Mouse (Mus musculus): ENCODE data around the gene Armh3. TPM values are rescaled to one million over a fixed set of nuclear protein-coding genes. Genes with fewer than 3 reads are reported as not detected.
A peak's percentile ranks its signal among the peaks of the same experiment; 100 is the strongest.

Gene Armh3
- polyA plus RNA-seq, 1 experiment from 2014 or later: 7.5 TPM

DNA sequence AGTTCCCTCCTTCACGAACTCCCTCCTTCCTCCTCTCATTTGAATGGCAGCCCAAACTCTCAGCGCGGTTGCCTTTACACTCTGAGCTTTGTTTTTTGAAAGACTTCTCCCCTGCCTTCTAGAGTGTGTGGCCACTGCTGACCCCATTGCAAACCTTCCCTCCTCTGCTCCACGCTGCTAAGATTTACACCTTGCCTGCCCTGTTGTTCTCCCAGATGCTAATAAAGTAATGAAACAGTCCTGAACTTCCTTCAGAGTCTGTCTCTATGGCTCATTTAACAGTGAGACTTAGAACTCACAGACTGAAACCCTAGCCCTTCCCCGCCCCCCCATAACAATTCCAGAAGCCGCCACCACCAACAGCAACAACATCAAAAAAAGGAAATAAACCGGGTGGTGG, 208.9 kb downstream of the Armh3 start:
- 85% methylated on average over 7 of the region's 7 CpGs for WGBS
- ATAC-seq (ENCODE audit: low FRiP score, low TSS enrichment) (no peak), DNase-seq (ENCODE audit: low spot score) (no peak)
- H3K4me1 ChIP-seq (replicated peaks; ENCODE audit: control insufficient read depth, insufficient read depth): no peaks in the 10 kb centered on the region
- H3K4me3 ChIP-seq (ENCODE audit: low read depth, low read length): no peak overlapping the region
- no peaks in the 10 kb centered on the region for H3K36me3 ChIP-seq (ENCODE audit: control insufficient read depth, insufficient read depth, low read length)
- TF ChIP-seq CTCF (IDR thresholded peaks at IDR 0.05; ENCODE audit: low read depth): no peak
- TF ChIP-seq EP300 (optimal IDR thresholded peaks at IDR 0.05): no peak
- H3K4me2 ChIP-seq (replicated peaks; ENCODE audit: low read depth): no peak overlapping the region
- no peaks in the 10 kb centered on the region for H3K9me3 ChIP-seq (ENCODE audit: control insufficient read depth, low read length)
- H3K27ac ChIP-seq (replicated peaks): no peak overlapping the region
- no peak overlapping the region for H3K9ac ChIP-seq (ENCODE audit: low read length)
- H3K27me3 ChIP-seq (ENCODE audit: control insufficient read depth, insufficient read depth, low read length): no peaks in the 10 kb centered on the region

DNA sequence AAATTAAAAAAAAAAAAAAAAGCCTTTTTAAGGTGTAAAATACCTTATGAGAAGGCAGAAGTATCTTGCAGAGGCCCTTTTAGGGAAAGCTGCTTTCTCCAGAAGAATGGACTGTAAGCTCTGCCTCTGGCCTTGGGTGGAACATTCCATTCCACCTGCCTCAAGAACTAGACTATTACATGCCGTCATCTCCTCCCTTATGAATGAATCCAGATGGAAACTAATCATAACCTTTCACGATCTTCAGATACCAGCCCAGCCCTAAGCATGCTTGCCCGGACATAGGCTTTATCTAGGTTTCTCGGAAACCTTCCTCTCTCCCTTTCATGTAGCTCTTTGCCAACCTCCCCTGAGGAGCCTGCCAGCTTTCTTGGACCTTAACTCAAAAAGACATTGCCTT, 210.0 kb downstream of the Armh3 start:
- WGBS: 48% methylated on average over 4 of the region's 4 CpGs
- no peaks in the 10 kb centered on the region for H3K9me3 ChIP-seq (ENCODE audit: control insufficient read depth, low read length)

DNA sequence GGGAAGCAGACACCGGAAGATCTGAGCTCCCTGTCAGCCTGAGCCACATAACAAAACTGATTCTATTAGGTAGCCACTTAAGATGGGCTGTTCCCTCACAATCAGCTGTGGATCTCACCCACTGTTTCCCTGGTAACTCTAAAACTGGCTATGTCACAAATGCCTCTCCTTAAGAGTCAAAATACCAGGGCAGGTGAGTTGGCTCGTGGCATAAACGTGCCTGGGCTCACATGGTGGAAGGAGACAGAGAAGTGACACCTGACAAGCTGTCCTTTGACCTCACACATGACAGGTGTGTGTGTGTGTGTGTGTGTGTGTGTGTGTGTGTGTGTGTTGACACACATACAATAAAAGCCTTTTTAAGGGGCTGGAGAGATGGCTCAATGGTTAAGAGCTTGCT, 210.8 kb downstream of the Armh3 start:
- 64% methylated on average over 3 of the region's 3 CpGs for WGBS
- H3K4me1 ChIP-seq (replicated peaks; ENCODE audit: control insufficient read depth, insufficient read depth): no peaks in the 10 kb centered on the region
- no peak overlapping the region for H3K27ac ChIP-seq (replicated peaks)
- H3K4me3 ChIP-seq (ENCODE audit: low read depth, low read length): no peak overlapping the region
- H3K9me3 ChIP-seq (ENCODE audit: control insufficient read depth, low read length): no peaks in the 10 kb centered on the region
- H3K27me3 ChIP-seq (ENCODE audit: control insufficient read depth, insufficient read depth, low read length): no peaks in the 10 kb centered on the region
- no peak for TF ChIP-seq CTCF (IDR thresholded peaks at IDR 0.05; ENCODE audit: low read depth)
- no peak for TF ChIP-seq EP300 (optimal IDR thresholded peaks at IDR 0.05)
- no peak for ATAC-seq (ENCODE audit: low FRiP score, low TSS enrichment)
- H3K36me3 ChIP-seq (ENCODE audit: control insufficient read depth, insufficient read depth, low read length): no peaks in the 10 kb centered on the region
- DNase-seq (ENCODE audit: low spot score): no peak
- H3K9ac ChIP-seq (ENCODE audit: low read length): no peak overlapping the region
- no peak overlapping the region for H3K4me2 ChIP-seq (replicated peaks; ENCODE audit: low read depth)

More for the DNA sequence above, 210.0 kb downstream of the Armh3 start:
- H3K27me3 ChIP-seq (ENCODE audit: control insufficient read depth, insufficient read depth, low read length): no peaks in the 10 kb centered on the region
- H3K4me1 ChIP-seq (replicated peaks; ENCODE audit: control insufficient read depth, insufficient read depth): no peaks in the 10 kb centered on the region
- ATAC-seq (ENCODE audit: low FRiP score, low TSS enrichment) (no peak), DNase-seq (ENCODE audit: low spot score) (no peak)
- TF ChIP-seq EP300 (optimal IDR thresholded peaks at IDR 0.05) (no peak), CTCF (IDR thresholded peaks at IDR 0.05; ENCODE audit: low read depth) (no peak)
- no peak overlapping the region for H3K27ac ChIP-seq (replicated peaks)
- no peak overlapping the region for H3K9ac ChIP-seq (ENCODE audit: low read length)
- H3K4me2 ChIP-seq (replicated peaks; ENCODE audit: low read depth): no peak overlapping the region
- no peaks in the 10 kb centered on the region for H3K36me3 ChIP-seq (ENCODE audit: control insufficient read depth, insufficient read depth, low read length)
- no peak overlapping the region for H3K4me3 ChIP-seq (ENCODE audit: low read depth, low read length)

DNA sequence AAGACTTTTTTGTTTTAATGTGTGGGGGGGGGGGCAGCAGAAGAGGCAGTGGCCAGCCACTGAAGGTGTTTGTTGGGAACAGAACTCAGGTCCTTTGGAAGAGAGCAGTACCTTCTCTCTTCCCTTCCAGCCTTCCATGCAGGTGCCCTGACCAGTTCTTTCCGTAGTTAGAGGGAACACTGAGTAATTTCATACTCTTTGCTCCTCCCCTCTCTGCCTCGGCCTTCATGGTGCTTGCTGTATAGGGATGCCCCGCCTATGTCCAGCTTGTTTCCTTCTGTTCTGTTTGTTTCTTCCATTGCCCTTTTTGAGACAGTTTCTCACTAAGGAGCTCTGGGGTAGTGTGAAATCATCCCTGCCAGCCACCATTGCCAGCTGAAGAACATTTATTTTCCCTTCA, 212.8 kb downstream of the Armh3 start:
- no peak overlapping the region for H3K4me3 ChIP-seq (ENCODE audit: low read depth, low read length)
- ATAC-seq (ENCODE audit: low FRiP score, low TSS enrichment) (no peak), DNase-seq (ENCODE audit: low spot score) (peak; percentile 41)
- H3K4me2 ChIP-seq (replicated peaks; ENCODE audit: low read depth): no peak overlapping the region
- H3K4me1 ChIP-seq (replicated peaks; ENCODE audit: control insufficient read depth, insufficient read depth): peaks cover 3% of the 10 kb centered on the region; the same call in 1 of the 2 replicates
- TF ChIP-seq CTCF (IDR thresholded peaks at IDR 0.05; ENCODE audit: low read depth) (no peak), EP300 (optimal IDR thresholded peaks at IDR 0.05) (no peak)
- no peak overlapping the region for H3K9ac ChIP-seq (ENCODE audit: low read length)
- peak overlapping the region; percentile 53 for H3K27ac ChIP-seq (replicated peaks)
- 27% methylated on average over 3 of the region's 3 CpGs for WGBS
- no peaks in the 10 kb centered on the region for H3K27me3 ChIP-seq (ENCODE audit: control insufficient read depth, insufficient read depth, low read length)
- H3K9me3 ChIP-seq (ENCODE audit: control insufficient read depth, low read length): no peaks in the 10 kb centered on the region
- peaks cover 2% of the 10 kb centered on the region; the same call in 1 of the 2 replicates for H3K36me3 ChIP-seq (ENCODE audit: control insufficient read depth, insufficient read depth, low read length)

DNA sequence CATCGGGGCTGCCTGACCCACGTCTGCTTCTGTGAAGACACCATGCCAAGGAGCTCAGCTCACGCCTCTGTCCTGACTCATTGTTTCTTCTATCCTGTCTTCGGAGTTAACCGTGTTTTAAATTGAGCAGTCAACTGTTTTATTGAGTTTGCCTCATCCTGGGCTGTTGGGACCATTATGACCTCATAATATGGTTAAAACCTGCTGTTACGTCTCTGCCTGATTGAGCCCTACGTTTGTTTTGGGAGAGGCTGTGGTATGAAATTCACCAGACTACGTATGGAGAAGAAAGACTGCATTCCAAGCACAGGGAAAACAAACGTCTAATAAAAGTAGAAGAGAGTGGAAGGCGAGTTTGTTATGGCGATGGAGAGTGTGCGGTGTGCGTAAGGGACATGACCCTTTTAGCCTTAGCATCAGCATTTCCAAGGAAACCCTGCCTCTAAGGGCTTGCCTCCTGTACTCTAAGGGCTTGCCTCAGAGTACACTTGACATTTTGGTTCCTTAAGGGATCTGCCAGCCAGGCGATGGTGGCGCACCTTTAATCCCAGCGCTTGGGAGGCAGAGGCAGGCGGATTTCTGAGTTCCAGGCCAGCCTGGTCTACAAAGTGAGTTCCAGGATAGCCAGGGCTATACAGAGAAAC, 214.2 kb downstream of the Armh3 start:
- H3K4me2 ChIP-seq (replicated peaks; ENCODE audit: low read depth): peak overlapping the region; percentile 57
- H3K9me3 ChIP-seq (ENCODE audit: control insufficient read depth, low read length): no peaks in the 10 kb centered on the region
- peaks cover 11% of the 10 kb centered on the region; the same call in 1 of the 2 replicates for H3K36me3 ChIP-seq (ENCODE audit: control insufficient read depth, insufficient read depth, low read length)
- H3K27ac ChIP-seq (replicated peaks): peak overlapping the region; percentile 88
- no peak for TF ChIP-seq CTCF (IDR thresholded peaks at IDR 0.05; ENCODE audit: low read depth)
- TF ChIP-seq EP300 (optimal IDR thresholded peaks at IDR 0.05): no peak
- peak overlapping the region; percentile 41; the same call in 1 of the 2 replicates for H3K9ac ChIP-seq (ENCODE audit: low read length)
- peaks cover 3% of the 10 kb centered on the region; the same call in 1 of the 2 replicates for H3K4me1 ChIP-seq (replicated peaks; ENCODE audit: control insufficient read depth, insufficient read depth)
- 27% methylated on average over 17 of the region's 17 CpGs for WGBS
- no peaks in the 10 kb centered on the region for H3K27me3 ChIP-seq (ENCODE audit: control insufficient read depth, insufficient read depth, low read length)
- ATAC-seq (ENCODE audit: low FRiP score, low TSS enrichment) (no peak), DNase-seq (ENCODE audit: low spot score) (no peak)
- H3K4me3 ChIP-seq (ENCODE audit: low read depth, low read length): peak overlapping the region; percentile 100

DNA sequence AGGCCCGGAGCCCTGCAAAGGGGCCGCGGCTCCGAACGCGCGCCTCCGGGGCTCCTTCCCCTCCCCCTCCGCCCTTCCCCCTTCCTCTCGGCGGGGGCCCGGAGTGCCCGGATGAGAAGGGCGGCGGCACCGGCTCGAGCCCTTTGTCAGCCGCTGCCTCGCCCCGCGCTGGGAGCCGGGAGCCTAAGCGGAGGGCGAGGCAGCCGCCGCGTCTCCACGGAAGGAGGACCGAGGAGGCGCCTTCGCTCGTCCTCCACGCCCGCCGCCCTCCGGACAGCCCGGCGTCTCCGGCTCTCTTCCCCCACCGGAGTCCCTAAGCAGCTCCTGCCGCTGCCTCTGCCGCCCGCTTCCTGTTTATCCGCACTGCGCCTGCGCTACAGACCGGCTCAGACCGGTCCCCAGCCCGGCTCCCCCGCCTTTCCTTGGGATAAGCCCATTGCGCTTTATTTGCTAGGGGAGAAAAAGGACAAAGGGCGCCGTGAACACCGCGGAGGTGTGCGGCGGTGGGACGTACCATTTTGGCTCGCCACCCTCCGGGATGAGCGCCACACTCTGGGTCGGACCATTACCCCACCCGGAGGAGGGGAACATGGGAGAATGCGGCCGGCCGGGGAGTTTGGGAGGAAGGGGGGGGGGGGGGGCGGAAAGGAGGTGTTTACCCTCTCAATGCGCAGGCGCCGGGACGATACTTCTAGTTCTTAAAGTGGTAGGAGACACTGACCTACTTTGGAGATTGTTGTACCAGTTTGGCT, 214.9 kb downstream of the Armh3 start, which contains the start of gene Mgea5:
TSS of gene Mgea5 (minus strand) at position 657 of the 752 bp plus-strand sequence.
- 2% methylated on average over 32 of the region's 71 CpGs for WGBS
- peak within 1 kb of the TSS; percentile 97 for H3K9ac ChIP-seq (ENCODE audit: low read length)
- peaks cover 11% of the 10 kb centered on the region; the same call in 1 of the 2 replicates for H3K36me3 ChIP-seq (ENCODE audit: control insufficient read depth, insufficient read depth, low read length)
- H3K4me1 ChIP-seq (replicated peaks; ENCODE audit: control insufficient read depth, insufficient read depth): peaks cover 3% of the 10 kb centered on the region; the same call in 1 of the 2 replicates
- peak; percentile 96 for ATAC-seq (ENCODE audit: low FRiP score, low TSS enrichment)
- H3K27me3 ChIP-seq (ENCODE audit: control insufficient read depth, insufficient read depth, low read length): no peaks in the 10 kb centered on the region
- H3K27ac ChIP-seq (replicated peaks): peak within 1 kb of the TSS; percentile 100
- TF ChIP-seq CTCF (IDR thresholded peaks at IDR 0.05; ENCODE audit: low read depth) (no peak), EP300 (optimal IDR thresholded peaks at IDR 0.05) (peak; percentile 60)
- peak within 1 kb of the TSS; percentile 67 for H3K4me2 ChIP-seq (replicated peaks; ENCODE audit: low read depth)
- DNase-seq (ENCODE audit: low spot score): peak; percentile 99
- no peaks in the 10 kb centered on the region for H3K9me3 ChIP-seq (ENCODE audit: control insufficient read depth, low read length)
- peak within 1 kb of the TSS; percentile 100 for H3K4me3 ChIP-seq (ENCODE audit: low read depth, low read length)
